ENCODE assay signal across 21 mouse cellular contexts in genomic region chr4:124398354-124398753, GRCm38 (mm10).
DNase-seq lines count a peak whose midpoint lies in the region; ATAC-seq lines count a peak whose summit lies in the region.
"Had no signal": no experiment of that assay in that cellular context is flagged by ENCODE, and none has a peak within 500 bp of the region (broad histone marks: within the 10 kb centered on the region; RNA-seq: fewer than 3 reads in every experiment).

No protein-coding gene starts in this region.

- 16% methylated on average over 9 of the region's 9 CpGs for WGBS in kidney, embryonic 16.5 days

- no peaks in the 10 kb centered on the region for H3K9me3 ChIP-seq in kidney, embryonic 16.5 days (ENCODE audit: low read length)
- H3K9me3 ChIP-seq: embryonic facial prominence, embryonic 15.5 days; forebrain, embryonic 10.5 days; lung, embryonic 15.5 days; midbrain, embryonic 10.5 days had no signal

- ATAC-seq in kidney, embryonic 16.5 days (ENCODE audit: low FRiP score, low TSS enrichment), result no peak

- no peak overlapping the region for H3K4me3 ChIP-seq in kidney, embryonic 16.5 days (ENCODE audit: low read length)
- H3K4me3 ChIP-seq: embryonic facial prominence, embryonic 15.5 days; forebrain, embryonic 10.5 days; lung, embryonic 15.5 days; midbrain, embryonic 10.5 days had no signal

- H3K4me2 ChIP-seq in kidney, embryonic 16.5 days (replicated peaks; ENCODE audit: low read depth, low read length), result no peak overlapping the region
- H3K4me2 ChIP-seq: embryonic facial prominence, embryonic 15.5 days; lung, embryonic 15.5 days had no signal

- no peak overlapping the region for H3K9ac ChIP-seq in kidney, embryonic 16.5 days (replicated peaks; ENCODE audit: low read length)
- H3K9ac ChIP-seq: embryonic facial prominence, embryonic 15.5 days; liver, embryonic 14.5 days; lung, embryonic 15.5 days had no signal

- peaks cover 13% of the 10 kb centered on the region for H3K4me1 ChIP-seq in kidney, embryonic 16.5 days (ENCODE audit: insufficient read depth, low read length)

- no peaks in the 10 kb centered on the region for H3K36me3 ChIP-seq in kidney, embryonic 16.5 days (ENCODE audit: insufficient read depth, low read length)
- H3K36me3 ChIP-seq: embryonic facial prominence, embryonic 15.5 days; forebrain, embryonic 10.5 days; lung, embryonic 15.5 days; midbrain, embryonic 10.5 days had no signal

- peaks cover 22% of the 10 kb centered on the region; the same call in 1 of the 2 replicates for H3K27me3 ChIP-seq in kidney, embryonic 16.5 days (ENCODE audit: insufficient read depth, low read length)
- H3K27me3 ChIP-seq: embryonic facial prominence, embryonic 15.5 days had no signal

- peak; percentile 15 for DNase-seq in layer of hippocampus, adult 9-11 months
- DNase-seq in layer of hippocampus, adult 9-10 months (ENCODE audit: low spot score), result no peak
- DNase-seq in ES-CJ7 (ENCODE audit: low read depth, low spot score), result peak; percentile 71
- peak; percentile 63 to 79 for DNase-seq in frontal cortex, adult 2 months (ENCODE audit: extremely low spot score in 1 of 2, low spot score in 1 of 2)
- DNase-seq in right cerebral cortex, postnatal 10 days (ENCODE audit: low spot score in 2 of 2), result peak; percentile 42 to 57
- DNase-seq in cerebellum, adult 18-20 months, result no peak
- no peak for DNase-seq in lung, postnatal 25 days (ENCODE audit: low spot score)
- DNase-seq: adrenal gland, postnatal 10 days; cerebellum, adult 11-12 months; cerebellum, postnatal 25 days; gastrocnemius, postnatal 36 days; kidney, adult 2 months; kidney, postnatal 25 days had no signal

- no peak overlapping the region for H3K27ac ChIP-seq in kidney, embryonic 16.5 days (ENCODE audit: low read length)
- H3K27ac ChIP-seq: embryonic facial prominence, embryonic 15.5 days; forebrain, embryonic 10.5 days; liver, embryonic 14.5 days; lung, embryonic 15.5 days; macrophage; midbrain, embryonic 10.5 days; stomach, postnatal 0 days had no signal

Comparison
In these comparisons a context has a peak if more than half of its experiments do, and no peak if none do; other contexts are left out.
1. DNase-seq: peak in layer of hippocampus, adult 9-11 months (single experiment), ES-CJ7 (single experiment), frontal cortex, adult 2 months (2 of 2) and right cerebral cortex, postnatal 10 days (2 of 2); none in layer of hippocampus, adult 9-10 months (single experiment), cerebellum, adult 18-20 months (0 of 2) and lung, postnatal 25 days (single experiment).